Mouse (Mus musculus) ovary, adult 18-20 months (tissue): ENCODE results near the gene Lama4.

Experiments
- DNase-seq: peaks from one replicate; pipeline ENCODE4 v3.0.0; 2022; ENCODE audit warnings: low spot score, mixed read lengths

Gene Lama4

GRCm38 (mm10) chr10:39157321-39157720, 192.0 kb downstream of the Lama4 start:
- DNase-seq, result no peak

- DNase-seq, result no peak
Measured at GRCm38 (mm10) chr10:39158306-39158705, 193.0 kb downstream of the Lama4 start.
